ENCODE assay signal across 14 mouse cellular contexts in genomic region chr11:117245041-117245725, GRCm38 (mm10).
"Had no signal": no experiment of that assay in that cellular context is flagged by ENCODE, and none has a peak within 500 bp of the region (broad histone marks: within the 10 kb centered on the region; RNA-seq: fewer than 3 reads in every experiment).

No protein-coding gene starts in this region.

- ATAC-seq: liver, postnatal 0 days; midbrain, embryonic 13.5 days had no signal

- H3K4me3 ChIP-seq: limb, embryonic 12.5 days; liver, embryonic 13.5 days; lung, embryonic 15.5 days; midbrain, embryonic 13.5 days; myocyte; neural tube, embryonic 15.5 days had no signal

- H3K27ac ChIP-seq: limb, embryonic 12.5 days; liver, embryonic 13.5 days; lung, embryonic 15.5 days; macrophage; midbrain, embryonic 13.5 days; neural tube, embryonic 15.5 days had no signal

- H3K36me3 ChIP-seq: limb, embryonic 12.5 days; liver, embryonic 13.5 days; lung, embryonic 15.5 days; midbrain, embryonic 13.5 days; neural tube, embryonic 15.5 days had no signal

- DNase-seq: kidney, adult 9 months; kidney, postnatal 14 days; liver; liver, embryonic 13.5 days; liver, postnatal 0 days; lung, postnatal 14 days; thymus, adult 18-20 months; thymus, postnatal 25 days had no signal

- H3K4me2 ChIP-seq: limb, embryonic 12.5 days; liver, embryonic 13.5 days; lung, embryonic 15.5 days; midbrain, embryonic 13.5 days; neural tube, embryonic 15.5 days had no signal

- H3K9ac ChIP-seq: limb, embryonic 12.5 days; liver, embryonic 13.5 days; liver, postnatal 0 days; lung, embryonic 15.5 days; midbrain, embryonic 13.5 days; neural tube, embryonic 15.5 days had no signal

- H3K9me3 ChIP-seq: limb, embryonic 12.5 days; liver, embryonic 13.5 days; lung, embryonic 15.5 days; midbrain, embryonic 13.5 days; neural tube, embryonic 15.5 days had no signal

- H3K27me3 ChIP-seq: limb, embryonic 12.5 days; liver, embryonic 13.5 days; lung, embryonic 15.5 days; neural tube, embryonic 15.5 days had no signal
